Mouse (Mus musculus): Measurements from ENCODE around the gene Lrrfip1.

Gene Lrrfip1

DNA sequence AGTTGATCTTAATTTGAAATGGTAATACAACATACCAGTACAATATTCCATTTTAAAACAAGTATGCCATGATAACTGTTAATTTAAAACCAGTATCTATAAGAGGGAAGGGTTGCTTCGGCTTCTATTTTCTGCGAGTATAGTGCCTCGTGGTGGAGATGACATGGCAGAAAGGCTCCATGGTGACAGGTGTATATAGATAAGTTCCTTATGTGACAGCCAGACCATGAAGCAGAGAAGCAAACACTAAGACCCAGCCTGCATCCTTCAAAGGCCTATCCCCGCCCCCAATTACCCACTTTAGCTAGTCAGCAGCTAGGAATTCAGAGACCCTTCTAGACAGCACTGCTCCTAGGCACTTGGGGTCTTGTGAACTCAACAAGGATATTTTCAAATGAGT lies 170.6 kb downstream of the Lrrfip1 start:
- no peak for DNase-seq

DNA sequence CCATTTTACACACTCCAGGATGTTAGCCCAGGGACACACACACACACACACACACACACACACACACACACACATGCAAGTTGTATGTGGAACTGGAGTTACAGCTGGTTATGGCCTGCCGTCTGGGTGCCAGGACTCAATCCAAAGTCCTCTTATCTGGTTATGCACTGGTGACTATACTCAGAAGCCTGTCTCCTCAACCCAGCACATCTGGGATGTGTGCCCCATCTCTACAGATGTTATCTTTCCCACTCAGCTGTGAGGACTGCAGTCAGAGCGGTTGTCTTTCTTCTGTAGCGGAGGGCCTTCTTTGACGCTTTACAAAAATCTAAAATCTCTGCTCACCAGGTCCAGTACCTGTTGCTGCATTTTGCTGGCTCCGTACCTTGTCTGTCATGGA lies 176.3 kb downstream of the Lrrfip1 start:
- DNase-seq: no peak

DNA sequence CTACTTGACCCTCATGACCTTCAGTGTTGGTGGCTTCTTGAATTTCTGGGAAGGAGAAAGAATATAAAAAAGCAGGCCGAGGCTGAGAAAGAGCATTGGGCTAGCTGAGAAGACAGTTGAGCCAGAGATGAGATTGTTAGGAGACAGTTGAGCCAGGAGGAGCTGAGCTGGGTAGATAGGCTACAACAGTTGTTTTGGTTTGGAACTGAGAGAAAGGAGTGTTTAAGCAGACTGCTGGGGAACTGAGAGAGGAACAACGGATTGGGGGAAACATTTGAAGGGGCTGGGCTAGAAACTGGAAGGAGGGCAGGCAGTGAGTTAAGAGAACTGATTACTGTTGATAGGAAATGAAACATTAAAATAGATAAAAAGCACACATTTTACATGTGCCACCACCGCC lies 177.5 kb downstream of the Lrrfip1 start:
- DNase-seq: no peak

DNA sequence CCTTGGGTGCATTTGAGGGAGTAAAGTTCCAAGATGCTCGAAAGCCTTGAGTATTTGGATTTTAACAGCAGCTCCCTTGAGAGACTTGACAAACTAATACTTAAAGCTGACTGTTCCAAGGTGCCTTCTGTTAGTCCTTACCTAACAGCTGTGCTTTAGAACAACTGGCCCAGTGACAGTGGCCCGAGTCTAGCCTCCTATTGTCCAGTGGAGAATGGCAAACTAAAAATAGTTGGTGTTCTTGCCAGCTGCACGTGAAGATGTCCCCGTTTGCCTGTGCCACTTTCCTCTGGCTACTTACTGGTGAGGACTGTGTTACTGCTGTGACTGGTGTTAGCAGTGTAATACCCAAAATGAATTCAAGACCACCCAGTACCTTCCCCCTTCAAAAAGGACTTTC lies 178.3 kb downstream of the Lrrfip1 start:
- no peak for DNase-seq

Data from liver (tissue).